Mouse (Mus musculus) limb, embryonic 14.5 days (tissue): ENCODE measurements around the gene Wwc2. TPM values are rescaled to one million over a fixed set of nuclear protein-coding genes. Genes with fewer than 3 reads are reported as not detected.
A peak's percentile ranks its signal among the peaks of the same experiment; 100 is the strongest.

Source experiments
- ATAC-seq: fragments of 200-750 bp; cut with Nextera tagmentation; 2 replicates; pipeline ENCODE4 v1.8.0; 2017; ENCODE audit warnings: low read depth, moderate number of reproducible peaks, moderate TSS enrichment; ENCODE audit not compliant: low FRiP score
- DNase-seq: peaks from one replicate; pipeline ENCODE4 v3.0.0-alpha.2; 2015; ENCODE audit warnings: low spot score
- H3K27ac ChIP-seq: fragments of 300-500 bp; sonication (generic); replicated peaks from 2 replicates; pipeline ENCODE4 v1.5.1; 2014; ENCODE audit warnings: low read depth, mild to moderate bottlenecking, low read length, moderate library complexity, mixed read lengths
- H3K27me3 ChIP-seq: fragments of 300-500 bp; sonication (generic); 2 replicates; pipeline ENCODE4 v1.6.1; 2014; ENCODE audit warnings: low read length, mixed read lengths; ENCODE audit not compliant: control insufficient read depth, insufficient read depth
- H3K36me3 ChIP-seq: fragments of 300-500 bp; sonication (generic); 2 replicates; pipeline ENCODE4 v1.6.1; 2014; ENCODE audit warnings: mild to moderate bottlenecking, low read length, moderate library complexity, mixed read lengths; ENCODE audit not compliant: control insufficient read depth, insufficient read depth
- H3K4me1 ChIP-seq: fragments of 300-500 bp; sonication (generic); 2 replicates; pipeline ENCODE4 v1.6.1; 2014; ENCODE audit warnings: antibody characterized with exemption, low read length, mixed read lengths; ENCODE audit not compliant: control insufficient read depth, insufficient read depth
- H3K4me2 ChIP-seq: fragments of 300-500 bp; sonication (generic); replicated peaks from 2 replicates; pipeline ENCODE4 v1.6.1; 2014; ENCODE audit warnings: low read depth, mild to moderate bottlenecking, low read length, moderate library complexity; ENCODE audit not compliant: severe bottlenecking
- H3K4me3 ChIP-seq: fragments of 300-500 bp; sonication (generic); replicated peaks from 2 replicates; pipeline ENCODE4 v1.5.1; 2014; ENCODE audit warnings: low read length
- H3K9ac ChIP-seq: fragments of 300-500 bp; sonication (generic); 2 replicates; pipeline ENCODE4 v1.6.1; 2014; ENCODE audit warnings: mild to moderate bottlenecking, low read depth, low read length, moderate library complexity; ENCODE audit not compliant: severe bottlenecking
- H3K9me3 ChIP-seq: fragments of 300-500 bp; sonication (generic); 2 replicates; pipeline ENCODE4 v1.6.1; 2016; ENCODE audit warnings: low read length; ENCODE audit not compliant: control insufficient read depth
- POLR2A ChIP-seq: fragments of 200-500 bp; IDR thresholded peaks from 2 replicates; pipeline ENCODE4 v1.8.0; 2012; ENCODE audit warnings: inconsistent platforms, mild to moderate bottlenecking, moderate library complexity, borderline replicate concordance; ENCODE audit not compliant: insufficient read depth, insufficient read length; ENCODE audit errors: extremely low read depth
- WGBS: fragments of 180-500 bp; shearing (Covaris S2); extraction: QIAGEN DNeasy Blood & Tissue Kit; methylation state at CpG from one replicate; pipeline ENCODE4 v1.1.7; 2014; 5-methylcytosine and 5-hydroxymethylcytosine counted together
- polyA plus RNA-seq, 2 experiments: library from polyadenylated mRNA; depleted of rRNA in 1 of 2; stranded (reverse) in 1 of 2; unstranded in 1 of 2; fragments of >200 nt; fragmentation: Nextera tagmentation in 1 of 2; extraction: Ambion mirVana in 1 of 2; gene quantifications; 2 replicates each; pipeline versions ENCODE4 v1.2.1 to v1.2.3; 2012 to 2014

Wwc2 gene
- polyA plus RNA-seq, 2 experiments: 10.9 to 13.5 TPM

DNA sequence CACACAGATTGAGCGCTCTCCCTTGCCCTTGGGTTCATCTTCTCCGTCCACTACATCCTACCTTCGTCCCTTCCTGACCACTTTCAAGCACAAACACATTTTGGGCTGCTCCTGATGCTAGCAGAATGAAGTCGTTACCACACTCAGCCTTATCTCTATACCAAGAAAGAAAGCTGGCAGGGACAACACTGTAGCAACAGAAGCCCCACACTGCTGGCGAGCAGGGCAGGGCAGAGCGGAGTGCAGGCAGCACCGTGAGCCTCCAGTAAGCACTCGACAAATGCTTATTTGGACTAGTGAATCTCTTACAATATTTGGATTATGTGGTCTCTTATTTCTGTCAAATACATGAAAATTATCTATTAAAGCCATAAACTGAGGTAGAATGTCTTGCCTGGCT is 107.0 kb downstream of the Wwc2 start:
- DNase-seq: no peak
- no peak for ATAC-seq
- peaks cover under 1% of the 10 kb centered on the region; the same call in 1 of the 2 replicates for H3K4me1 ChIP-seq
- H3K4me2 ChIP-seq: no peak overlapping the region
- no peaks in the 10 kb centered on the region for H3K27me3 ChIP-seq
- H3K9me3 ChIP-seq: no peaks in the 10 kb centered on the region
- no peak for TF ChIP-seq POLR2A
- H3K4me3 ChIP-seq: no peak overlapping the region
- no peak overlapping the region for H3K27ac ChIP-seq
- no peak overlapping the region for H3K9ac ChIP-seq
- 93% methylated on average over 8 of the region's 8 CpGs for WGBS
- peaks cover 45% of the 10 kb centered on the region for H3K36me3 ChIP-seq

DNA sequence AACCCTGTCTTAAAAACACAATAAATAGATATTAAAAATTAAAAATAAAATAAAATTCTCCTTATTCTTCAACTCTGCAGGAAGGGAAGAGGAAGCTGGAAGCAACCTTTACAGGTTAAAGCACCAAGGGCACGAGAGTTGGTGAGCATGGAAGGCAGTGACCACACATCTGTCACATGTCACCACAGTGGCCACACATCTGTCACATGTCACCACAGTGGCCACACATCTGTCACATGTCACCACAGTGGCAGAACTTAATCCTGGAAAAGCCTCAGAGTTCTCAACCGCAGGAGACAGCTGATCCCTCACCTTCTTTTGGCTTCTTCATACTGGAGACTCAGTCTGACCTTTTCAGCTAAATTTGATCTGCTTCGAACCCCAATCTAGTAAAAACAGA is 112.2 kb downstream of the Wwc2 start:
- no peaks in the 10 kb centered on the region for H3K27me3 ChIP-seq
- no peak for DNase-seq
- TF ChIP-seq POLR2A: no peak
- H3K9me3 ChIP-seq: no peaks in the 10 kb centered on the region
- H3K9ac ChIP-seq: no peak overlapping the region
- H3K4me1 ChIP-seq: no peaks in the 10 kb centered on the region
- H3K36me3 ChIP-seq: peaks cover 50% of the 10 kb centered on the region
- 71% methylated on average over 3 of the region's 3 CpGs for WGBS
- no peak for ATAC-seq
- no peak overlapping the region for H3K4me2 ChIP-seq
- H3K4me3 ChIP-seq: no peak overlapping the region
- no peak overlapping the region for H3K27ac ChIP-seq

DNA sequence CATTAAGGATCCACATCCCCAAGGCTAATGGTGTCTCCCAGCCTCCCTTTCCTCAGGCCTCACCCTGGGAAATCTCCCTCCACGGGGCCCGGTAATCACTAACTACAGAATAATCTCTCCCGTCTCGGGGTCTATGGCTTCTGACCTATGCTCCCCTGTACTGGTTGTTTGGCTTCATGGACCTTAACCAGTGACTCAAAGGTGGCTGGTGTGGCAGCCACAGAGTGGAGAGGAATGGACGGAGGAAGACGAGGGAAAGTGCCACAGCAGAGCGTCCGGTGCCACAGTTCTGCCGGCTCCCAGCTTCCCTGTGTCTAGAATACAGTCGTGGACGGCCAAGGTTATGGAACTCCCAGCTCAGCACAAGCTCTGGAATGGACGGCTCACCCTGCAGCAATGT is 114.9 kb downstream of the Wwc2 start:
- no peak for TF ChIP-seq POLR2A
- Histone ChIP-seq H3K4me1 (peaks cover 4% of the 10 kb centered on the region; the same call in 1 of the 2 replicates), H3K4me2 (no peak overlapping the region), H3K36me3 (peaks cover 41% of the 10 kb centered on the region), H3K27me3 (no peaks in the 10 kb centered on the region), H3K9ac (no peak overlapping the region), H3K4me3 (no peak overlapping the region), H3K9me3 (no peaks in the 10 kb centered on the region), H3K27ac (no peak overlapping the region)
- ATAC-seq (no peak), DNase-seq (no peak)
- 92% methylated on average over 12 of the region's 12 CpGs for WGBS

DNA sequence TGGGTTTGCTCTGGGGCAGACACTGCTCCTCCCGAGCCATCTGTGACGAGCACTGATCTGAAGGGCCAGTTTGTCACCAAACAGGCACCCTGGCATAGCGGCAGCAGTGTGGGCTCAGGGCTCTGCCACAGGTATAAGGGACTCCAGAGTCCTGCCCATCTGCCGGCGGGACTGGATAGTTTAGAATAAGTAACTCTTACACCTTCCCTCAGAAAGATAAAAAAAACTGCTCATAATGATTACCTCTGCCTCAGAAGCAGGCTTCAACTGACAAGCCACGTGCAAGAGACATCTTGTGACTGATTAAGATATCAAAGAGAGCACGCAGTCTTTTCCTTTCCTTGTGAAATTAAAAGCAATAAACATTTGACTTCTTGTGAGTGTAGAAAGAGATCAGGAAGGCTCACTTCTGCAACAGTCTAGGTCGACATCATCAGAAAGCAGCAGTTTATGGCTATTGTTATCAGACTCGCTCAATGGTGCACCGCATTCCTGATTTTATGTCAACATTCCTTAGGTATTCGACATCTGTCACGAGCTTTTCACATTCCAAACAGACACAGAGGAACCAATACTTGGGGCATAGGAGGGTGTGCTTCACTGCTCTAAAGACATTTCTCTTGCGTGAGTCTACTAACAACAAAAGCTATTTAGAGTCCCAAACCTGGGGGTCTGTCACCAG is 116.1 kb downstream of the Wwc2 start:
- no peak for ATAC-seq
- Histone ChIP-seq H3K4me2 (no peak overlapping the region), H3K9ac (no peak overlapping the region), H3K27ac (no peak overlapping the region), H3K4me3 (no peak overlapping the region), H3K27me3 (no peaks in the 10 kb centered on the region), H3K4me1 (peaks cover 4% of the 10 kb centered on the region; the same call in 1 of the 2 replicates), H3K36me3 (peaks cover 47% of the 10 kb centered on the region), H3K9me3 (no peaks in the 10 kb centered on the region)
- DNase-seq: no peak
- no peak for TF ChIP-seq POLR2A
- 58% methylated on average over 13 of the region's 13 CpGs for WGBS

DNA sequence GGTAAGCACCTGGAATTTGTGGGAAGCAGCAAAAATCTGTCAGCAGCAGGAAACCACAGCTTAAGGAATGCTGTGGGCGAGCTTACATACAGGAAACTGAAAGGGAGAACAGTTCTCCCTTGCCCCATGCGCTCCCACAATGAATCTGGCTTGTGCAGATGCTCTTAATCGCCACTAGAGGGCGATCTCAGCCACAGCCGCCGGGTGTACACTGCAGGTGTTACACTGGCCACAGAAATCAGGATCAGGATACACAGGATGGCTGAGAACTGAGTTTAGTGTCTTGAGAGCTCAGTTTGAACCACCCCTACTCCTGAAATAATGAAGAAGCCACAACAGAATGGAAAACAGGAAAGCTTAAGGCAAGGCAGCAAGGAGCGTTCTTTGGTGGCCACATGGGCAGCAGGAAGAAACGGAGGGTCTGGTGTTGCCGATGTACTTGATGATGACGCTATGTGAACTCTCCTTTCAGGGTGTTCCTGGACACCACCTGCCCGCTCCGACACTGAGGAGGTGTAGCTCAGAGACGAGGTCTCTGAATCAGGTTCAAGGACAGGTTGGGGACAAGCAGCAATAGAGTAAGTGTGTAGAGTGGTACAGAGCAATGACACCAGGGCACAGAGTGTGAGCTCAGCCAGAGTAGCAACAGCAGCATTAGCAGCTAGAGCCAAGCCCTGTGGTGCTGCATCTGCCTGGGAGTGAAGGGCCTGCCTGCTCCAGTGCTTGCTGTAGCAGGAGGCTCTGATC is 118.2 kb downstream of the Wwc2 start:
- Histone ChIP-seq H3K9ac (no peak overlapping the region), H3K4me2 (no peak overlapping the region), H3K27me3 (no peaks in the 10 kb centered on the region), H3K4me3 (no peak overlapping the region), H3K4me1 (peaks cover 4% of the 10 kb centered on the region; the same call in 1 of the 2 replicates), H3K36me3 (peaks cover 50% of the 10 kb centered on the region), H3K9me3 (no peaks in the 10 kb centered on the region), H3K27ac (no peak overlapping the region)
- TF ChIP-seq POLR2A: no peak
- peak; percentile 62 for DNase-seq
- peak; percentile 82 for ATAC-seq
- 52% methylated on average over 13 of the region's 13 CpGs for WGBS
